Mouse (Mus musculus) heart, adult 2 months (tissue): ENCODE data around the gene Hal.

Source experiments
- CTCF ChIP-seq: fragments of 200-600 bp; IDR thresholded peaks from 2 replicates; pipeline ENCODE4 v1.8.1; 2022; ENCODE audit warnings: antibody characterized with exemption, mild to moderate bottlenecking, moderate library complexity
- POLR2A ChIP-seq: fragments of 200-500 bp; IDR thresholded peaks from 2 replicates; pipeline ENCODE4 v1.6.1; 2011; ENCODE audit warnings: mild to moderate bottlenecking, low read depth, low read length, control low read depth; ENCODE audit not compliant: insufficient read depth

GRCm38 (mm10) chr10:93444407-93444806, 44.2 kb upstream of the Hal start:
- no peak for TF ChIP-seq POLR2A
- no peak for TF ChIP-seq CTCF
